Mouse (Mus musculus): Measurements from ENCODE around the gene Ctdnep1. TPM values are rescaled to one million over a fixed set of nuclear protein-coding genes. Genes with fewer than 3 reads are reported as not detected.
"Not testable (repeated sequence)": the region's sequence is repeated elsewhere in the genome, so short reads cannot be mapped to it uniquely, and the experiment has no call there.

The Ctdnep1 gene
- total RNA-seq, 1 experiment from 2014 or later = 47.1 TPM

- no peak for ATAC-seq (replicated peaks; ENCODE audit: low read depth, poor library complexity, severe bottlenecking)
These were observed 20.2 kb downstream of the Ctdnep1 start for GRCm38 (mm10) chr11:70001159-70001558.

DNA sequence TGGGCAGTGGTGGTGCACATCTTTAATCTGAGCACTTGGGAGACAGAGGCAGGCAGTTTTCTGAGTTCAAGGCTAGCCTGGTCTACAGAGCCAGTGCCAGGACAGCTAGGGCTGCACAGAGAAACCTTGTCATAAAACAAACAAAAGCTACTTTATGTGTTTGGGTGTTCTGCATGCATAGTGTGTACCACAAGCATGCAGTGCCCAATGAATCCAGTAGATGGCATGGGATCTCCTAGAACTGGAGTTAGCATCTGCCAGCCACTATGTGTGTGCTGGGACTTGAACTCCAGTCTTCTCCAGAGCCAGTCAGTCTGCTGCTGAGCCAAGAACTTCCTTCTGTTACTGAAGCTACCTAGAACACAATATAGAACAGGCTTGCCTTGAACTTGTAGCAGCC is 20.9 kb downstream of the Ctdnep1 start:
- ATAC-seq (replicated peaks; ENCODE audit: low read depth, poor library complexity, severe bottlenecking) = no peak

DNA sequence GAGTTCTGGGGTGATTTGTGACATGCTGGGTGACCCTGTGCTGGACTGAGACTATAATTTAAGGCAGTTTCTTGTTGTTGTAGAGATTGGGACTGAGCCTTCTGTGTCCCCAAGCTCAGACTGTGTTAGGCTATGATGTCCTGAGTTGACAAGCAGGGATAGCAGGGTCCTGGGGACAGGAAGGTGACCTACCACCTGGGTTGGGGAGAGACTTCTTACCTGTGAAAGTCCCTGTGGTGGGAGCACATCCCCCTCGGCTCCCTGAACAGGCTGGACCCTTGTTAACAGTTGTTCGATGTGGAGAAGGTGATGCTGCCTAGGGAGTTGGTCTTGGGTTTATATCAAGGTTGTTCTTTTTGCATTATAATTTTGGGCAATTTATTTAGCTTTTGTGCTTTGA is 21.5 kb downstream of the Ctdnep1 start:
- no peak for ATAC-seq (replicated peaks; ENCODE audit: low read depth, poor library complexity, severe bottlenecking)

DNA sequence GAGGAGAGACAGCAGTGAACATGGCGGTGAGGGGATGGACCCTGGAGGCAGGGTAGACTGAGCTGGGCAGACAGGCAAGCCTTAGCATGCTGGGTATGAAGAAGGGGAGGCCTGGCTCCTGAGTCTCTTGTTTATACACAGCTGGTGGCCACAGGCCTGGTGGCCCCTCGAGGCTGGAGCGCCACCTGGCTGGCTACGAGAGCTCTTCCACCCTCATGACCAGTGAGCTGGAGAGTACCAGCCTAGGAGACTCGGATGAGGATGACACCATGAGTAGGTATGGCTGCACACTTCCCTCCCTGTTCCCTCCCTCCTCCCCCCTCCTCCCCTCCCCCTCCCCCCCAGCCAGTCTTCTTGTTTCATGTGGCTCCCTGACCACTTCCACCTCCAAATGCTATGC is 24.6 kb downstream of the Ctdnep1 start:
- ATAC-seq (replicated peaks; ENCODE audit: low read depth, poor library complexity, severe bottlenecking) = peak; percentile 52; the same call in 1 of the 2 replicates

GRCm38 (mm10) chr11:70010033-70010432 is 29.1 kb downstream of the Ctdnep1 start:
- no peak for ATAC-seq (replicated peaks; ENCODE audit: low read depth, poor library complexity, severe bottlenecking)

GRCm38 (mm10) chr11:70010548-70010947 is 29.6 kb downstream of the Ctdnep1 start:
- ATAC-seq (replicated peaks; ENCODE audit: low read depth, poor library complexity, severe bottlenecking) = no peak

- ATAC-seq (replicated peaks; ENCODE audit: low read depth, poor library complexity, severe bottlenecking) = no peak
These were observed 30.0 kb downstream of the Ctdnep1 start for GRCm38 (mm10) chr11:70010961-70011360.

GRCm38 (mm10) chr11:70012931-70013330 is 32.0 kb downstream of the Ctdnep1 start:
- no peak for ATAC-seq (replicated peaks; ENCODE audit: low read depth, poor library complexity, severe bottlenecking)

GRCm38 (mm10) chr11:70013408-70013807 is 32.5 kb downstream of the Ctdnep1 start:
- no peak for ATAC-seq (replicated peaks; ENCODE audit: low read depth, poor library complexity, severe bottlenecking)

DNA sequence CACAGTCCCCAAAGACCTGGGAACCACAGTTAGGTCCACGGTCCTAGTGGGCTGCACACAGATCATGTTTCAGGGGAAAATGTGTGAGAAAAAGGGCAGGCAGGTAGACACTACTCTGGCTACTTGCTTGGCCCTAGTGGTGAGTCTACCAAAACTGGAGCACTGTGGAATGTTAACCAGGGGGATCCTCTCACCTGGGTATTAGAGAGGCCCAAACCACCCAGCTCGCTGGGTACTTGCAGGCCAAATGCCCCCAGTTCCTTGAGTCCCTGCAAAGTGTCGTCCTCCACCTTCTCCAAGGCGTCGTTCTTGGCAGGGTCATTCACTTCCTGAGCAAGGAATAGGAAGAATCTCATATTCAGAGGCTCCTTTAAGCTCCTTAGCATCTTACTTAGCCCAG is 33.1 kb downstream of the Ctdnep1 start:
- no peak for ATAC-seq (replicated peaks; ENCODE audit: low read depth, poor library complexity, severe bottlenecking)

DNA sequence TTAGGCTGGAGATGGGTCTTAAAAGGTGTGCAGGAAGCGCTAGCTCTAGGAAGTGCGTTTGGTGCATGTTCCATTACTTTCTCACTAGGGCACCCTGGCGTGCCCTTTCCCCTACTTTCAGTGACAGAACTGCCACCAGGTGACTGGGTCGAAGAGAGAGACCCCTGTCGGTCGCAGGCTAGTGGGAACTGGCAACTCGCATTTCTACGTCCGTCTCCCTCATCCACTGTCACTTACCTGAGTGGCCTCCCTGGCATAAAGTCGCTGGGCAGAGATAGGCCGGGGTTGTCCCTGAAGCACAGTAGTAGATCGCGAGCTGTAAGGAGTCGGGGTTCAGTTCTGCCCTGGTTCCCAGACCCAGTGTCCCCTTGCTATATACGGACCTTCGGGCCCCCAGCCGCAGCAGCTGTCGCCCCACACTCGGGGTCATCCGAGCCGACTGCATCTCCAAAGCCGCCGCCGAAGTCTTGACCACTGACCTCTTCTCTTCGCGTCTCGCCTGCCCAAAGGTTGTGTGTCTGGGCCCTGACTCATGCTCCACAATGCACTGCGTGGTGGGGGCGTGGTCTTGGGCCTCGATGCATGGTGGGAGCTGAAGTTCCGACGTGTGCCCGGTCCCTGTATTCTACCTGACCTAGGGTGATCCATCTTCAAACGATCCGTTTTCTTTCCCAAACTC is 34.1 kb downstream of the Ctdnep1 start, which contains the start of gene Acadvl:
TSS of gene Acadvl (minus strand) at position 532 of the 679 bp plus-strand sequence.
- ATAC-seq (replicated peaks; ENCODE audit: low read depth, poor library complexity, severe bottlenecking) = peak; percentile 88

DNA sequence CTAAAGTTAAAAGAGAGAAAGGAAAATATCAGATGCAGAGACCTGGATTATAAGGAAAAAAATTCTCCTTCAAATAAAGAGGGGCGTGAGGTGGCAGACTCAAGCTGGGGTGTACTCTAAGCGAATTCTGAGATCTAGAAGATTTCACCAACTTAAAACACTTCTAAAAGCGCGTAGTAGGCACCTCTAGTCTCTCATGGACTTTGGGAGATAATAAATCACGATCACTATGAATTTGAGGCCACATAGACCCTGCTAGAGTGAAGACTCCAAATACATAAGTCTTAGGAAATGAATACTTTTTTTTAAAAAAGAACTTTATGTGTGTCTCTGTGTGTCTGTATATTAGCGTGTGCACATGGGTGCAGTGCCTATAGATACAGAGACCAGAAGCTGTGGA is 34.7 kb downstream of the Ctdnep1 start:
- ATAC-seq (replicated peaks; ENCODE audit: low read depth, poor library complexity, severe bottlenecking) = no peak

GRCm38 (mm10) chr11:70016177-70016576 is 35.2 kb downstream of the Ctdnep1 start:
- ATAC-seq (replicated peaks; ENCODE audit: low read depth, poor library complexity, severe bottlenecking) = not testable (repeated sequence)

- no peak for ATAC-seq (replicated peaks; ENCODE audit: low read depth, poor library complexity, severe bottlenecking)
These were observed 35.7 kb downstream of the Ctdnep1 start, which contains the start of gene Dlg4 for GRCm38 (mm10) chr11:70016669-70017068. Gene Dlg4 (plus strand): TSS chr11:70016942.

DNA sequence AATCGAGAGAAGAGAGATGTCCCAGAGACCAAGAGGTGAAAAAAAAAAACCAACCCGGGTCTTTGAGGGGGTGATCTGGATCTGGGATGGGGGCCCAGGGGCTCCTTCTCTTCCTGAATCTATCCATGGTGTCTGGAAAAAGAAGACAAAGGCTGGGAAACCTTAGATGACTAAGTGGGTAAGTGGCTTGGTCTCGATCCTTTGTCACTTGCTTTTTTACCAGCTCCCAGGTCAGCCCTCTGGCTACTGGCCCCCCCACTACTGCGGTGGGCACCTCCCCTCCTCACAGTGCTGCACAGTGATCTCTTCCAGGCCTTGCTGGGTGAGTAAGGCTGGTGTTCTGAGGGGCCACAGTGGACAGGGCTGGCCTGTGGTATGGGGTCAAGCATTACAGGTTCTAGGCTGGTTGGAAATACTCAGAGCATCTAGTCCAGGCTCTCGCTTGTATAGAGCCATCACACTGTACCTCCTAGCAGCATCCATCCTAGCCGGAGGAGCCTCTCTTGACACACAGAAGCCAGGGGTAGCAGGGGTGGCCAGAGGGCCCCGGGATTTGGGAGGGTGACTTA is 36.3 kb downstream of the Ctdnep1 start:
- ATAC-seq (replicated peaks; ENCODE audit: low read depth, poor library complexity, severe bottlenecking) = no peak

DNA sequence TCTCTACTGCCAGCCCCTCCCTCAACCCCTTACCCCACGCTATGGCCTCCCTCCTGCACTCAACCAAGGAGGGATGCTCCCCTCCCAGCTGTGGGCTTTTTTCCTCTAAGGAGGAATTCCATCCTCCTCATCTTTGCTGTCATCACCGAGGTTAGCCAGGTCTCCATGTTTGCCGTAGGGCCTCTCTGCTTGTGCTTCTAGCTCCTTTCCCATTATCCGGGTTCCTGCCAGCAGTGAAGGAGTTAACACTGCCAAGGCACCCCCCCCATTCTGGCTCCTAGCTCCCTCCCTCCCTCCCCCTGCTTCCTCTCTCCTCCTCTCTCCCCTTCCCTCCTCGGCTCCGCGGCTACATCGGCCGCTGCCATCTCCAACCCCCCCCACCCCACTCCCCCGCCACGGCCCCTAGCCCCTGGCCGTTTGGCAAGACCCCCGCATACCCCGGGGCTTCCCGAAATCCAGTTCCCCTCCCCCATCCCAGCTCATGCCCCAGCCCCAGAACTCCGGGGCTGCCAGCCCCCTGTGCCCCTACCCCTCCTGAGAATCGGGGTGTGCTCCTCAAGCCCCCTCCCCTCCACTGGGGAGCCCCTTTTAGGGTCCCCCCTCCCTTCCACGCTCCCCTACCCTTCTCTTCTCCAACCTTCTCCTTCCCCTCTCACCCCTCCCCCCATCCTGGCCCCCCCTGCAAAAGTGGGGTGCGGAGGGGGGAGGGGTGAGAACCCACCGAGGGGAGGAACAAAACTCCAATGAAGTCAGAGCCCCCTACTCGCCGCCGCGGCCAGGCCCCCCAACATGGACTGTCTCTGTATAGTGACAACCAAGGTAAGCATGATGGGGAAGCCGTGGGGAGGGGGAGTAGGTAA is 37.4 kb downstream of the Ctdnep1 start:
- ATAC-seq (replicated peaks; ENCODE audit: low read depth, poor library complexity, severe bottlenecking) = no peak

DNA sequence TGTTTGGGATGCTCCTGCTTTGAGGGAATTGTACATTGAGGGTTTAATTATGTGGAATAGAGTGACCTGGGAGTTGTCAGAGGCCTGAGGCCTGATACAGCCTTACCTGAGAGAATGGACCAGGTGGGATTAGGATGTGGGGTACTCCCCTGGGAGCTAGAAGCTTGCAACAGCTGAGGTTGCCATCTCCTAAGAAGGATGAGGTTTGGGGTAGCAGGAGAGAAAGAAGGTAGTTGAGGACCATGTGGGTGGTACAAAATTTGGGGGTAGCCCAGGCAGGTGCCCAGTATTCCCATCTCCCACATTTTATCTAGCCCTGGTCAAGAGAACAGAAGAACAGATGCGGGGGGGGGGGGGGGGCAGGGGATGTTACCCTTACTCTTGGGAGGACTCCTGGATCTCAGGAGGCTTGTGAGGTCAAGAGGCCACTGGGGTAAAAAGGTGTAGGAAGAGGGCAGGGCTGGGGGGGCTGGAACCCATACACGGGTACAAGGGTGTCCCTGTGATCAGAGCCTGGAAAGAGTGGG is 38.6 kb downstream of the Ctdnep1 start:
- no peak for ATAC-seq (replicated peaks; ENCODE audit: low read depth, poor library complexity, severe bottlenecking)

- no peak for ATAC-seq (replicated peaks; ENCODE audit: low read depth, poor library complexity, severe bottlenecking)
These were observed 39.2 kb downstream of the Ctdnep1 start for GRCm38 (mm10) chr11:70020022-70020631.

- peak; percentile 75 for ATAC-seq (replicated peaks; ENCODE audit: low read depth, poor library complexity, severe bottlenecking)
These were observed 39.8 kb downstream of the Ctdnep1 start for GRCm38 (mm10) chr11:70020731-70021263.
